Comparison of ENCODE assay signal across 16 mouse cellular contexts in genomic region chr13:6340157-6340556, GRCm38 (mm10).
DNase-seq lines count a peak whose midpoint lies in the region; ATAC-seq and TF ChIP-seq lines count a peak whose summit lies in the region.
"Had no signal": no experiment of that assay in that cellular context is flagged by ENCODE, and none has a peak within 500 bp of the region (broad histone marks: within the 10 kb centered on the region; RNA-seq: fewer than 3 reads in every experiment).

No protein-coding gene starts in this region.

- H3K27me3 ChIP-seq in liver, adult 2 months (ENCODE audit: control insufficient read depth, insufficient read depth, low read length), result no peaks in the 10 kb centered on the region
- H3K27me3 ChIP-seq in embryonic facial prominence, embryonic 14.5 days (replicated peaks; ENCODE audit: control insufficient read depth, insufficient read depth, low read length), result no peaks in the 10 kb centered on the region
- H3K27me3 ChIP-seq: heart, embryonic 12.5 days; hindbrain, embryonic 12.5 days; lung, embryonic 15.5 days had no signal

- H3K4me2 ChIP-seq in embryonic facial prominence, embryonic 14.5 days (ENCODE audit: low read depth, low read length), result no peak overlapping the region
- H3K4me2 ChIP-seq: heart, embryonic 12.5 days; hindbrain, embryonic 12.5 days; liver, embryonic 11.5 days; lung, embryonic 15.5 days had no signal

- no peak overlapping the region for H3K9ac ChIP-seq in liver, adult 2 months (ENCODE audit: low read depth, low read length)
- no peak overlapping the region for H3K9ac ChIP-seq in embryonic facial prominence, embryonic 14.5 days (ENCODE audit: low read depth, low read length)
- H3K9ac ChIP-seq: heart, embryonic 12.5 days; hindbrain, embryonic 12.5 days; lung, embryonic 15.5 days had no signal

- no peak overlapping the region for H3K27ac ChIP-seq in liver, adult 2 months (replicated peaks; ENCODE audit: insufficient read depth, low read depth, low read length)
- H3K27ac ChIP-seq in embryonic facial prominence, embryonic 14.5 days (replicated peaks; ENCODE audit: low read depth, low read length), result no peak overlapping the region
- H3K27ac ChIP-seq: hindbrain, embryonic 12.5 days; lung, embryonic 15.5 days had no signal

- no peak for TF ChIP-seq POLR2A in liver, adult 2 months (IDR thresholded peaks at IDR 0.05; ENCODE audit: extremely low read depth, insufficient read depth, low read length)

- DNase-seq in gastrocnemius, adult 18-20 months (ENCODE audit: low spot score), result peak; percentile 23
- no peak for DNase-seq in gastrocnemius, postnatal 36 days
- DNase-seq in liver, adult 2 months (ENCODE audit: extremely low read depth, low read depth, low spot score), result peak; percentile 35
- no peak for DNase-seq in liver
- DNase-seq in embryonic facial prominence, embryonic 14.5 days (ENCODE audit: low spot score), result peak; percentile 76
- DNase-seq in gonadal fat pad, adult 2 months (ENCODE audit: low read depth), result peak; percentile 56
- DNase-seq in lung, postnatal 4 days, result no peak
- no peak for DNase-seq in ovary, postnatal 10 days (ENCODE audit: low spot score)
- DNase-seq: adrenal gland, postnatal 25 days; kidney, adult 2 months; thymus, postnatal 36 days had no signal

- H3K9me3 ChIP-seq in embryonic facial prominence, embryonic 14.5 days (ENCODE audit: control insufficient read depth, low read length), result no peaks in the 10 kb centered on the region
- H3K9me3 ChIP-seq: heart, embryonic 12.5 days; hindbrain, embryonic 12.5 days; lung, embryonic 15.5 days had no signal

- H3K4me1 ChIP-seq in liver, adult 2 months (ENCODE audit: control insufficient read depth, insufficient read depth, low read length), result no peaks in the 10 kb centered on the region
- H3K4me1 ChIP-seq in embryonic facial prominence, embryonic 14.5 days (ENCODE audit: control insufficient read depth, insufficient read depth, low read length), result no peaks in the 10 kb centered on the region
- H3K4me1 ChIP-seq: hindbrain, embryonic 12.5 days; lung, embryonic 15.5 days had no signal

- ATAC-seq in embryonic facial prominence, embryonic 14.5 days (ENCODE audit: low read depth), result peak; percentile 82
- ATAC-seq: CD4-positive, CD25-positive, alpha-beta regulatory T cell, adult 4 months had no signal

- H3K36me3 ChIP-seq in liver, adult 2 months (ENCODE audit: control insufficient read depth, insufficient read depth, low read length), result no peaks in the 10 kb centered on the region
- H3K36me3 ChIP-seq in embryonic facial prominence, embryonic 14.5 days (ENCODE audit: control insufficient read depth, insufficient read depth, low read length), result no peaks in the 10 kb centered on the region
- H3K36me3 ChIP-seq: heart, embryonic 12.5 days; hindbrain, embryonic 12.5 days; lung, embryonic 15.5 days had no signal

- H3K79me2 ChIP-seq in liver, adult 2 months (ENCODE audit: control insufficient read depth, insufficient read depth, low read length), result no peaks in the 10 kb centered on the region

- H3K4me3 ChIP-seq in liver, adult 2 months (ENCODE audit: insufficient read depth, low read depth, low read length), result no peak overlapping the region
- no peak overlapping the region for H3K4me3 ChIP-seq in embryonic facial prominence, embryonic 14.5 days (ENCODE audit: low read depth, low read length)
- H3K4me3 ChIP-seq: heart, embryonic 12.5 days; hindbrain, embryonic 12.5 days; lung, embryonic 15.5 days had no signal

- TF ChIP-seq CTCF in liver, adult 2 months (IDR thresholded peaks at IDR 0.05; ENCODE audit: low read depth, low read length), result no peak

- intact Hi-C loops in gastrocnemius, postnatal 36 days (cut with DNase I), result no loop called here

- 65% methylated on average over 7 of the region's 7 CpGs for WGBS in liver, adult 2 months
- whole genome bisulfite sequencing in embryonic facial prominence, embryonic 14.5 days, result 54% methylated on average over 7 of the region's 7 CpGs

Comparison
In these comparisons a context has a peak if more than half of its experiments do, and no peak if none do; other contexts are left out.
1. DNase-seq: peak in gastrocnemius, adult 18-20 months (single experiment), liver, adult 2 months (single experiment), embryonic facial prominence, embryonic 14.5 days (single experiment) and gonadal fat pad, adult 2 months (single experiment); none in gastrocnemius, postnatal 36 days (0 of 2), liver (single experiment), lung, postnatal 4 days (0 of 2) and ovary, postnatal 10 days (single experiment).